Mouse (Mus musculus): ENCODE measurements around the gene Tirap.

GRCm38 (mm10) chr9:35138029-35138428 is 62.1 kb downstream of the Tirap start:
- no peak for TF ChIP-seq GATA1 (IDR thresholded peaks at IDR 0.05; ENCODE audit: low read length)
- no peak for TF ChIP-seq TAL1 (IDR thresholded peaks at IDR 0.05; ENCODE audit: low read length)
